ENCODE assay signal across 8 mouse cellular contexts in genomic region chr17:51177923-51178322, GRCm38 (mm10). TPM values are rescaled to one million over a fixed set of nuclear protein-coding genes. Genes with fewer than 3 reads are reported as not detected.
DNase-seq lines count a peak whose midpoint lies in the region; ATAC-seq and TF ChIP-seq lines count a peak whose summit lies in the region.

No protein-coding gene starts in this region.

- H3K4me3 ChIP-seq in spleen, adult 2 months (ENCODE audit: extremely low read depth, insufficient read depth, insufficient read length) = peak overlapping the region; percentile 2; the same call in 1 of the 2 replicates
- peak overlapping the region; percentile 83 for H3K4me3 ChIP-seq in neural tube, embryonic 13.5 days

- H3K36me3 ChIP-seq in spleen, adult 2 months (ENCODE audit: control insufficient read depth, insufficient read depth, low read length) = no peaks in the 10 kb centered on the region
- no peaks in the 10 kb centered on the region for H3K36me3 ChIP-seq in neural tube, embryonic 13.5 days

- WGBS in spleen, adult 2 months = 37% methylated on average over 6 of the region's 6 CpGs
- WGBS in neural tube, embryonic 13.5 days = 60% methylated on average over 6 of the region's 6 CpGs

- no peak overlapping the region for H3K27ac ChIP-seq in spleen, adult 2 months (ENCODE audit: insufficient read depth, low read length)
- peak overlapping the region; percentile 99 for H3K27ac ChIP-seq in neural tube, embryonic 13.5 days (replicated peaks)

- intact Hi-C loops in gastrocnemius, postnatal 36 days (cut with DNase I) = loop anchor here (5.0 kb wide), 1 partner anchor 76 kb away; no protein-coding TSS in a partner anchor

- peak overlapping the region; percentile 79 for H3K4me2 ChIP-seq in neural tube, embryonic 13.5 days

- peaks cover 7% of the 10 kb centered on the region; the same call in 1 of the 2 replicates for H3K4me1 ChIP-seq in spleen, adult 2 months (ENCODE audit: control insufficient read depth, insufficient read depth, insufficient read length)
- H3K4me1 ChIP-seq in neural tube, embryonic 13.5 days (replicated peaks) = peaks cover 7% of the 10 kb centered on the region

- DNase-seq in adrenal gland, adult 2 months = peak; percentile 23
- DNase-seq in adrenal gland, postnatal 4 days (ENCODE audit: low spot score in 2 of 2) = no peak
- no peak for DNase-seq in spleen, adult 2 months (ENCODE audit: low read depth in 1 of 2, low spot score in 2 of 2)
- no peak for DNase-seq in spleen, postnatal 4 days (ENCODE audit: low spot score in 2 of 2)
- peak; percentile 7 for DNase-seq in kidney, postnatal 10 days
- no peak for DNase-seq in right cerebral cortex, postnatal 25 days
- no peak for DNase-seq in gastrocnemius, postnatal 36 days

- H3K27me3 ChIP-seq in spleen, adult 2 months (ENCODE audit: control insufficient read depth, insufficient read depth, low read length) = no peaks in the 10 kb centered on the region
- H3K27me3 ChIP-seq in neural tube, embryonic 13.5 days = no peaks in the 10 kb centered on the region

- no peak for TF ChIP-seq POLR2A in spleen, adult 2 months (IDR thresholded peaks at IDR 0.05; ENCODE audit: low read depth, low read length)

- ATAC-seq in neural tube, embryonic 13.5 days (ENCODE audit: low read depth) = no peak

- no peaks in the 10 kb centered on the region for H3K9me3 ChIP-seq in neural tube, embryonic 13.5 days

- H3K9ac ChIP-seq in neural tube, embryonic 13.5 days = peak overlapping the region; percentile 97

- TF ChIP-seq CTCF in spleen, adult 2 months (IDR thresholded peaks at IDR 0.05; ENCODE audit: extremely low read depth, insufficient read depth, insufficient read length, insufficient replicate concordance) = no peak

RNA-seq across cellular contexts. Expression of gene Tbc1d5, which starts 1.2 kb away (rescaled TPM):
- total RNA-seq in adrenal gland, adult 2 months (2021) = 10 to 100 TPM; 20.5 to 22.2 TPM
- 9.3 and 10.8 TPM in 2 replicates for polyA plus RNA-seq in adrenal gland, adult 2 months (2012; rRNA removed)
- total RNA-seq in adrenal gland, postnatal 4 days (2021) = 10 to 100 TPM; 27.8 to 31.1 TPM
- 10.4 and 11.4 TPM in 2 replicates for polyA plus RNA-seq in spleen, adult 2 months (2012; rRNA removed)
- polyA plus RNA-seq in neural tube, embryonic 13.5 days (2015; fragmentation: Nextera tagmentation; extraction: Ambion mirVana) = 8.7 and 9.4 TPM in 2 replicates
- total RNA-seq in gastrocnemius, postnatal 36 days (2021) = 1 to 10 TPM; 6.7 to 7.4 TPM

Comparison
In these comparisons a context has a peak if more than half of its experiments do, and no peak if none do; other contexts are left out.
1. DNase-seq: peak in adrenal gland, adult 2 months (single experiment) and kidney, postnatal 10 days (single experiment); none in adrenal gland, postnatal 4 days (0 of 2), spleen, adult 2 months (0 of 2), spleen, postnatal 4 days (0 of 2), right cerebral cortex, postnatal 25 days (single experiment) and gastrocnemius, postnatal 36 days (0 of 2).